Comparison of ENCODE assay signal across 9 mouse cellular contexts in the genomic region with DNA sequence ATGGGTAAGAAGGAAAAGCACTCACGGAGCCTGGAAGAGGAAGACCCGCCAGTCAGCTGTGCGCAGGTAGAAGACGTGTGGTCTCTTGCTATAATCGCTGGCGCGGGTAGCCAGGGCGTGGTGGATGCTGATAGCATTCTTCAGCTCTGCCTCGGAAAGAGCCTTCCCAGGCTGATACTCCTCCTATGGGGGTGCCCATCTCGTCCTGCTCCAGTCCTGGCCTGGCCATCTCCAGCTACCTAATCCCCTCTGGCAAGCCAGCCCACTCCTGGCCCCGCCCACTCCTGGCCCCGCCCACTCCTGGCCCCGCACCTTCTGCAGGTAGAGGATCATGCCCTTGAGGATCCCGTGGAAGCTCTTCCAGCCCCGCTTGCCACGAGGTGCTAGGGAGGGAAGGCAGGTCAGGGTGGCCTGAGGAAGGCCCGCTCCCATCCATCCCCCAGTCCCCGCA. TPM values are rescaled to one million over a fixed set of nuclear protein-coding genes. Genes with fewer than 3 reads are reported as not detected.
A peak's percentile ranks its signal among the peaks of the same experiment; 100 is the strongest.
DNase-seq lines count a peak whose midpoint lies in the region; ATAC-seq and TF ChIP-seq lines count a peak whose summit lies in the region.
"Had no signal": no experiment of that assay in that cellular context is flagged by ENCODE, and none has a peak within 500 bp of the region (broad histone marks: within the 10 kb centered on the region; RNA-seq: fewer than 3 reads in every experiment).

No protein-coding gene starts in this region.

- H3K9me3 ChIP-seq in liver, embryonic 12.5 days (replicated peaks): no peaks in the 10 kb centered on the region
- no peaks in the 10 kb centered on the region for H3K9me3 ChIP-seq in midbrain, embryonic 15.5 days

- peak; percentile 57 for ATAC-seq in liver, embryonic 12.5 days
- ATAC-seq in midbrain, embryonic 15.5 days (replicated peaks): no peak

- no peak overlapping the region for H3K4me3 ChIP-seq in bone marrow, adult 2 months (replicated peaks; ENCODE audit: control insufficient read depth, low read depth, low read length)
- peak overlapping the region; percentile 54 for H3K4me3 ChIP-seq in liver, embryonic 12.5 days
- no peak overlapping the region for H3K4me3 ChIP-seq in midbrain, embryonic 15.5 days

- peak overlapping the region; percentile 9 for H3K27ac ChIP-seq in bone marrow, adult 2 months (ENCODE audit: control insufficient read depth, insufficient read depth, low read depth, low read length, poor library complexity)
- H3K27ac ChIP-seq in liver, embryonic 12.5 days: peak overlapping the region; percentile 94
- no peak overlapping the region for H3K27ac ChIP-seq in midbrain, embryonic 15.5 days
- H3K27ac ChIP-seq: macrophage had no signal

- peaks cover 7% of the 10 kb centered on the region for H3K4me1 ChIP-seq in bone marrow, adult 2 months (ENCODE audit: control insufficient read depth, insufficient read depth, low read length)
- peaks cover 81% of the 10 kb centered on the region for H3K4me1 ChIP-seq in liver, embryonic 12.5 days
- H3K4me1 ChIP-seq in midbrain, embryonic 15.5 days: peaks cover 46% of the 10 kb centered on the region

- WGBS in bone marrow, adult 2 months: 31% methylated on average over 18 of the region's 18 CpGs
- 8% methylated on average over 18 of the region's 18 CpGs for WGBS in liver, embryonic 12.5 days (ENCODE audit: insufficient replicate concordance)
- WGBS in midbrain, embryonic 15.5 days: 19% methylated on average over 18 of the region's 18 CpGs

- no peak for TF ChIP-seq CTCF in bone marrow, adult 2 months (IDR thresholded peaks at IDR 0.05; ENCODE audit: control insufficient read depth, insufficient read depth, low read length)

- H3K36me3 ChIP-seq in liver, embryonic 12.5 days: peaks cover 38% of the 10 kb centered on the region
- peaks cover 10% of the 10 kb centered on the region for H3K36me3 ChIP-seq in midbrain, embryonic 15.5 days (replicated peaks)

- H3K9ac ChIP-seq in liver, embryonic 12.5 days: peak overlapping the region; percentile 70
- H3K9ac ChIP-seq in midbrain, embryonic 15.5 days: no peak overlapping the region

- H3K4me2 ChIP-seq in liver, embryonic 12.5 days: peak overlapping the region; percentile 91
- H3K4me2 ChIP-seq in midbrain, embryonic 15.5 days: no peak overlapping the region

- peak; percentile 2 to 4 for DNase-seq in adrenal gland, postnatal 4 days (ENCODE audit: low spot score in 2 of 2)
- no peak for DNase-seq in adrenal gland, postnatal 14 days
- peak; percentile 22 for DNase-seq in layer of hippocampus, adult 9-11 months
- no peak for DNase-seq in layer of hippocampus, postnatal 25 days (ENCODE audit: extremely low spot score in 1 of 2, low spot score in 1 of 2)
- DNase-seq in embryo, embryonic 11 days: no peak

- TF ChIP-seq POLR2A in bone marrow, adult 2 months (IDR thresholded peaks at IDR 0.05; ENCODE audit: borderline replicate concordance, control insufficient read depth, low read depth, low read length): peak; percentile 17; the same call in 1 of the 2 replicates

- H3K27me3 ChIP-seq in liver, embryonic 12.5 days (replicated peaks): peaks cover 76% of the 10 kb centered on the region
- peaks cover 35% of the 10 kb centered on the region for H3K27me3 ChIP-seq in midbrain, embryonic 15.5 days (replicated peaks)

RNA-seq across cellular contexts. Expression of gene Nfkb2, which starts 10.1 kb away (rescaled TPM):
- total RNA-seq in adrenal gland, postnatal 4 days (2021): 10 to 100 TPM; 22.0 to 24.3 TPM
- 28.3 and 34.1 TPM in 2 replicates for total RNA-seq in adrenal gland, postnatal 14 days (2021)
- 1 to 10 TPM; 1.8 to 2.8 TPM for total RNA-seq in layer of hippocampus, postnatal 25 days (2021)
- polyA plus RNA-seq in bone marrow, adult 2 months (2011; ENCODE audit: insufficient read depth, insufficient read length, low replicate concordance, missing spikeins): 10.3 and 24.3 TPM in 2 replicates
- 5.6 and 6.1 TPM in 2 replicates for polyA plus RNA-seq in liver, embryonic 12.5 days (2016; fragmentation: Nextera tagmentation; extraction: Ambion mirVana)
- 2.3 and 2.7 TPM in 2 replicates for polyA plus RNA-seq in midbrain, embryonic 15.5 days (2015; fragmentation: Nextera tagmentation; extraction: Ambion mirVana)

RNA-seq across cellular contexts. Expression of gene Psd, which starts 12.8 kb away (rescaled TPM):
- 10 to 100 TPM; 19.0 to 22.6 TPM for total RNA-seq in adrenal gland, postnatal 4 days (2021)
- total RNA-seq in adrenal gland, postnatal 14 days (2021): 6.0 and 9.3 TPM in 2 replicates
- 100 to 1,000 TPM; 765 to 790 TPM for total RNA-seq in layer of hippocampus, postnatal 25 days (2021)
- polyA plus RNA-seq in bone marrow, adult 2 months (2011; ENCODE audit: insufficient read depth, insufficient read length, low replicate concordance, missing spikeins): 1.1 and 4.8 TPM in 2 replicates
- polyA plus RNA-seq in liver, embryonic 12.5 days (2016; fragmentation: Nextera tagmentation; extraction: Ambion mirVana): 10.7 and 11.3 TPM in 2 replicates
- 146 and 148 TPM in 2 replicates for polyA plus RNA-seq in midbrain, embryonic 15.5 days (2015; fragmentation: Nextera tagmentation; extraction: Ambion mirVana)

RNA-seq across cellular contexts. Expression of gene Fbxl15, which starts 13.8 kb away (rescaled TPM):
- total RNA-seq in adrenal gland, postnatal 4 days (2021): 10 to 100 TPM in 1 of 2 experiments, 1 to 10 TPM in 1; 9.6 to 10.4 TPM
- total RNA-seq in adrenal gland, postnatal 14 days (2021): 8.2 and 8.7 TPM in 2 replicates
- total RNA-seq in layer of hippocampus, postnatal 25 days (2021): 10 to 100 TPM; 29.0 to 32.8 TPM
- 1.2 and 3.0 TPM in 2 replicates for polyA plus RNA-seq in bone marrow, adult 2 months (2011; ENCODE audit: insufficient read depth, insufficient read length, low replicate concordance, missing spikeins)
- 13.4 and 13.5 TPM in 2 replicates for polyA plus RNA-seq in liver, embryonic 12.5 days (2016; fragmentation: Nextera tagmentation; extraction: Ambion mirVana)
- polyA plus RNA-seq in midbrain, embryonic 15.5 days (2015; fragmentation: Nextera tagmentation; extraction: Ambion mirVana): 48.2 and 54.8 TPM in 2 replicates

RNA-seq across cellular contexts. Expression of gene Cuedc2, which starts 24.3 kb away (rescaled TPM):
- 100 to 1,000 TPM; 106 to 112 TPM for total RNA-seq in adrenal gland, postnatal 4 days (2021)
- total RNA-seq in adrenal gland, postnatal 14 days (2021): 71.8 and 77.5 TPM in 2 replicates
- total RNA-seq in layer of hippocampus, postnatal 25 days (2021): 100 to 1,000 TPM; 164 to 189 TPM
- 74.9 and 161 TPM in 2 replicates for polyA plus RNA-seq in bone marrow, adult 2 months (2011; ENCODE audit: insufficient read depth, insufficient read length, low replicate concordance, missing spikeins)
- polyA plus RNA-seq in liver, embryonic 12.5 days (2016; fragmentation: Nextera tagmentation; extraction: Ambion mirVana): 97.6 and 99.1 TPM in 2 replicates
- polyA plus RNA-seq in midbrain, embryonic 15.5 days (2015; fragmentation: Nextera tagmentation; extraction: Ambion mirVana): 340 and 347 TPM in 2 replicates

RNA-seq across cellular contexts. Expression of gene Mfsd13a, which starts 26.7 kb away (rescaled TPM):
- 1 to 10 TPM; 4.8 to 5.7 TPM for total RNA-seq in adrenal gland, postnatal 4 days (2021)
- total RNA-seq in adrenal gland, postnatal 14 days (2021): 5.1 and 5.4 TPM in 2 replicates
- 10 to 100 TPM; 29.9 to 31.4 TPM for total RNA-seq in layer of hippocampus, postnatal 25 days (2021)
- polyA plus RNA-seq in bone marrow, adult 2 months (2011; ENCODE audit: insufficient read depth, insufficient read length, low replicate concordance, missing spikeins): 5.1 and 14.9 TPM in 2 replicates
- polyA plus RNA-seq in liver, embryonic 12.5 days (2016; fragmentation: Nextera tagmentation; extraction: Ambion mirVana): 13.2 and 14.5 TPM in 2 replicates
- polyA plus RNA-seq in midbrain, embryonic 15.5 days (2015; fragmentation: Nextera tagmentation; extraction: Ambion mirVana): 11.1 and 11.7 TPM in 2 replicates

Comparison
In these comparisons a context has a peak if more than half of its experiments do, and no peak if none do; other contexts are left out.
1. DNase-seq: peak in adrenal gland, postnatal 4 days (2 of 2) and layer of hippocampus, adult 9-11 months (single experiment); none in adrenal gland, postnatal 14 days (single experiment), layer of hippocampus, postnatal 25 days (0 of 2) and embryo, embryonic 11 days (single experiment).
2. RNA of gene Psd, which starts 12.8 kb away (total RNA-seq): 765 to 790 TPM in layer of hippocampus, postnatal 25 days; 19.0 to 22.6 TPM in adrenal gland, postnatal 4 days and 6.0 to 9.3 TPM in adrenal gland, postnatal 14 days; every median in the first group is over 10 times any median in the second.